Comparison of ENCODE assay signal across 9 mouse cellular contexts in the genomic region with DNA sequence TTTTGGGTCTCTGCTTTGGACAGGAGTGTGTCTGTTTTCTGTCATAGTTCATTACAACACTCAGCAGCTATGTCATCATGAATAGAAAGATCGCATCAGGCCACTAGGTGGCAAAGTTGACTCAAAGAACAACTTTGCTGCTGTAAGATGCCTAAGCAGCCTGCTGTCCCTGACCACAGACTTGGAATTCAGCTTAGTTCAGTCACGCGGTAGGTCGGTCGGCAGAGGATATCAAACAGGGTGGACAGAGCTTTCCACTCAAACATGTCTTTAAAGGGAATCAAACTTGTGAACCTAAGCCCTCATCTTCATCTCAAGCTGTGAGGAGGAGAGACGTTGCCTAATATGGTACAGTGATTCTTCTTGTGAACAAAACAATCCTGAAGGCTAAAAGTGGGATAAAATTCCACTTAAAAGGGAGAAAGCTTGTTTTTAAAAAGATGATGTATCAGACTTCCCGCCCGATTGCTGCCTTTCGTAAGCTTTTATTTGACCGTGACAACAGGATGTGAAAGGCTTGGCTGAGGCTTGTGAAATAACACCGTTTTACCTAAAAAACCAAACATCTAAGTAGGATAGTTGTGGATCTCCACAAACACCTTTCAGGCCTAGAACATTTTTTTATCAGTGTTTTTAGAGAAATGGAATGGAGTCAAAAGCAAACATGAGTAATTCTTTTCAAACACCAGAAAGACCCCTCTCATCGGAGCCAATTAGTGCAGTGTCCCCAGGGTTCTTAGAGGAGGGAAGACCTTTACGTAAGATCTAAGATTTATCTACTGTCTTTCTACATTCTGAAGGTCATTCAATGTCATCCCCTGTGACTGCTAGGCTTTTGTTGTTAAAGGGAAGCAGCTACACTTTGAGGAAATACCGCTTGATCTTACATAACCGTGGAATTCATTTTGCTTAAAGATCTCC.
A peak's percentile ranks its signal among the peaks of the same experiment; 100 is the strongest.
DNase-seq lines count a peak whose midpoint lies in the region; ATAC-seq and TF ChIP-seq lines count a peak whose summit lies in the region.
"Had no signal": no experiment of that assay in that cellular context is flagged by ENCODE, and none has a peak within 500 bp of the region (broad histone marks: within the 10 kb centered on the region; RNA-seq: fewer than 3 reads in every experiment).

No protein-coding gene starts in this region.

- no peaks in the 10 kb centered on the region for H3K9me3 ChIP-seq in G1E (replicated peaks)
- no peaks in the 10 kb centered on the region for H3K9me3 ChIP-seq in forebrain, embryonic 14.5 days (replicated peaks; ENCODE audit: control insufficient read depth, low read length)
- no peaks in the 10 kb centered on the region for H3K9me3 ChIP-seq in heart, postnatal 0 days (replicated peaks; ENCODE audit: control insufficient read depth, low read length)
- no peaks in the 10 kb centered on the region for H3K9me3 ChIP-seq in liver, embryonic 14.5 days (ENCODE audit: control insufficient read depth, low read length)
- no peaks in the 10 kb centered on the region for H3K9me3 ChIP-seq in neural tube, embryonic 13.5 days
- H3K9me3 ChIP-seq: liver, embryonic 15.5 days had no signal

- no peaks in the 10 kb centered on the region for H3K36me3 ChIP-seq in G1E (replicated peaks)
- no peaks in the 10 kb centered on the region for H3K36me3 ChIP-seq in forebrain, embryonic 14.5 days (ENCODE audit: control insufficient read depth, insufficient read depth, low read length)
- H3K36me3 ChIP-seq in heart, postnatal 0 days (replicated peaks; ENCODE audit: control insufficient read depth, insufficient read depth, low read length): no peaks in the 10 kb centered on the region
- no peaks in the 10 kb centered on the region for H3K36me3 ChIP-seq in liver, embryonic 14.5 days (replicated peaks; ENCODE audit: control insufficient read depth, insufficient read depth, low read depth)
- H3K36me3 ChIP-seq in neural tube, embryonic 13.5 days: no peaks in the 10 kb centered on the region
- H3K36me3 ChIP-seq: liver, embryonic 15.5 days had no signal

- H3K4me1 ChIP-seq in G1E (ENCODE audit: insufficient read depth, low read depth, low read length): no peaks in the 10 kb centered on the region
- no peaks in the 10 kb centered on the region for H3K4me1 ChIP-seq in forebrain, embryonic 14.5 days (ENCODE audit: control insufficient read depth, insufficient read depth, low read length)
- peaks cover 5% of the 10 kb centered on the region; the same call in 1 of the 2 replicates for H3K4me1 ChIP-seq in heart, postnatal 0 days (ENCODE audit: control insufficient read depth, insufficient read depth)
- H3K4me1 ChIP-seq in liver, embryonic 14.5 days (replicated peaks; ENCODE audit: control insufficient read depth in 2 of 2, insufficient read depth in 2 of 2, low read length in 1 of 2): no peaks in the 10 kb centered on the region
- H3K4me1 ChIP-seq in neural tube, embryonic 13.5 days (replicated peaks): no peaks in the 10 kb centered on the region
- H3K4me1 ChIP-seq: liver, embryonic 15.5 days had no signal

- no peak overlapping the region for H3K4me2 ChIP-seq in forebrain, embryonic 14.5 days (ENCODE audit: low read length)
- H3K4me2 ChIP-seq in heart, postnatal 0 days (ENCODE audit: low read depth, low read length): no peak overlapping the region
- H3K4me2 ChIP-seq in liver, embryonic 14.5 days (ENCODE audit: low read depth): no peak overlapping the region
- H3K4me2 ChIP-seq in neural tube, embryonic 13.5 days: no peak overlapping the region
- H3K4me2 ChIP-seq: liver, embryonic 15.5 days had no signal

- no peaks in the 10 kb centered on the region for H3K27me3 ChIP-seq in G1E (ENCODE audit: insufficient read depth, low read length)
- no peaks in the 10 kb centered on the region for H3K27me3 ChIP-seq in forebrain, embryonic 14.5 days (replicated peaks; ENCODE audit: control insufficient read depth, insufficient read depth, low read length)
- H3K27me3 ChIP-seq in heart, postnatal 0 days (ENCODE audit: control insufficient read depth, insufficient read depth, low read length): no peaks in the 10 kb centered on the region
- no peaks in the 10 kb centered on the region for H3K27me3 ChIP-seq in liver, embryonic 14.5 days (ENCODE audit: control insufficient read depth, insufficient read depth, low read length)
- no peaks in the 10 kb centered on the region for H3K27me3 ChIP-seq in neural tube, embryonic 13.5 days
- H3K27me3 ChIP-seq: liver, embryonic 15.5 days had no signal

- H3K27ac ChIP-seq in forebrain, embryonic 14.5 days (ENCODE audit: low read depth, low read length): no peak overlapping the region
- no peak overlapping the region for H3K27ac ChIP-seq in heart, postnatal 0 days (ENCODE audit: low read depth)
- no peak overlapping the region for H3K27ac ChIP-seq in liver, embryonic 14.5 days
- no peak overlapping the region for H3K27ac ChIP-seq in neural tube, embryonic 13.5 days (replicated peaks)
- H3K27ac ChIP-seq: liver, embryonic 15.5 days had no signal

- 52% methylated on average over 15 of the region's 15 CpGs for WGBS in forebrain, embryonic 14.5 days
- WGBS in heart, postnatal 0 days: 39% methylated on average over 15 of the region's 15 CpGs
- 48% methylated on average over 15 of the region's 15 CpGs for WGBS in liver, embryonic 14.5 days (ENCODE audit: insufficient replicate concordance)
- 54% methylated on average over 15 of the region's 15 CpGs for WGBS in neural tube, embryonic 13.5 days

- no peak for DNase-seq in G1E (ENCODE audit: low spot score)
- DNase-seq in c-Kit-positive CD71-positive TER-119-positive erythroid progenitor cells, embryonic 14.5 days (ENCODE audit: low spot score): peak; percentile 0
- peak; percentile 91 for DNase-seq in forebrain, embryonic 14.5 days (ENCODE audit: low spot score)
- peak; percentile 84 for DNase-seq in heart, postnatal 0 days (ENCODE audit: low spot score)
- peak; percentile 85 for DNase-seq in kidney, postnatal 14 days
- DNase-seq in liver, embryonic 14.5 days (ENCODE audit: low read depth in 3 of 3, low spot score in 3 of 3): peak in 2 of 3 experiments; percentile 3 to 7
- DNase-seq in thymus, postnatal 10 days (ENCODE audit: low spot score in 2 of 2): peak; percentile 8 to 47

- H3K9ac ChIP-seq in forebrain, embryonic 14.5 days (ENCODE audit: low read length): no peak overlapping the region
- H3K9ac ChIP-seq in heart, postnatal 0 days (replicated peaks; ENCODE audit: low read depth, low read length): no peak overlapping the region
- no peak overlapping the region for H3K9ac ChIP-seq in liver, embryonic 14.5 days (replicated peaks)
- no peak overlapping the region for H3K9ac ChIP-seq in neural tube, embryonic 13.5 days
- H3K9ac ChIP-seq: liver, embryonic 15.5 days had no signal

- TF ChIP-seq CTCF in G1E (IDR thresholded peaks at IDR 0.05; ENCODE audit: low read depth, low read length): no peak
- TF ChIP-seq CTCF in heart, postnatal 0 days (IDR thresholded peaks at IDR 0.05; ENCODE audit: low read depth): peak; percentile 85
- TF ChIP-seq CTCF in liver, embryonic 14.5 days (IDR thresholded peaks at IDR 0.05; ENCODE audit: low read depth): peak; percentile 58

- no peak overlapping the region for H3K4me3 ChIP-seq in G1E (ENCODE audit: low read depth, low read length)
- no peak overlapping the region for H3K4me3 ChIP-seq in forebrain, embryonic 14.5 days (ENCODE audit: low read depth, low read length)
- H3K4me3 ChIP-seq in heart, postnatal 0 days (ENCODE audit: low read depth, low read length): no peak overlapping the region
- no peak overlapping the region for H3K4me3 ChIP-seq in liver, embryonic 14.5 days (ENCODE audit: insufficient read depth in 1 of 2, low read depth in 2 of 2, low read length in 2 of 2)
- no peak overlapping the region for H3K4me3 ChIP-seq in neural tube, embryonic 13.5 days
- H3K4me3 ChIP-seq: liver, embryonic 15.5 days had no signal

- peak; percentile 15; the same call in 1 of the 2 replicates for ATAC-seq in G1E (ENCODE audit: extremely low read depth, insufficient number of reproducible peaks, low FRiP score, poor library complexity, severe bottlenecking)
- peak; percentile 86 for ATAC-seq in forebrain, embryonic 14.5 days
- peak; percentile 93 for ATAC-seq in heart, postnatal 0 days (ENCODE audit: insufficient read depth, low read depth)
- ATAC-seq in liver, embryonic 14.5 days (ENCODE audit: insufficient read depth): no peak
- ATAC-seq in neural tube, embryonic 13.5 days (ENCODE audit: low read depth): peak; percentile 94

- TF ChIP-seq EP300 in heart, postnatal 0 days (IDR thresholded peaks at IDR 0.05; ENCODE audit: low read depth): no peak
- no peak for TF ChIP-seq EP300 in liver, embryonic 14.5 days (IDR thresholded peaks at IDR 0.05; ENCODE audit: low read depth)
